Mouse (Mus musculus): ENCODE data around the gene Mfn2. TPM values are rescaled to one million over a fixed set of nuclear protein-coding genes. Genes with fewer than 3 reads are reported as not detected.
A peak's percentile ranks its signal among the peaks of the same experiment; 100 is the strongest.

The Mfn2 gene
- total and polyA plus RNA-seq, 3 experiments, result 10.0 to 36.8 (median 17.5) TPM

GRCm38 (mm10) chr4:147928540-147928939 lies 24.0 kb upstream of the Mfn2 start:
- no peak for TF ChIP-seq ETS1 (conservative IDR thresholded peaks at IDR 0.05; ENCODE audit: low read depth, low read length)
- no peak for TF ChIP-seq E2F4 (IDR thresholded peaks at IDR 0.05; ENCODE audit: insufficient replicate concordance, low read depth, low read length)
- no peak for TF ChIP-seq RCOR1 (conservative IDR thresholded peaks at IDR 0.05; ENCODE audit: low read depth, low read length)
- TF ChIP-seq JUND (conservative IDR thresholded peaks at IDR 0.05; ENCODE audit: low read depth, low read length), result no peak
- no peak for TF ChIP-seq BHLHE40 (IDR thresholded peaks at IDR 0.05; ENCODE audit: low read depth, low read length)
- TF ChIP-seq NRF1 (IDR thresholded peaks at IDR 0.05; ENCODE audit: low read depth, low read length), result no peak
- TF ChIP-seq ELF1 (IDR thresholded peaks at IDR 0.05; ENCODE audit: low read depth, low read length), result no peak
- no peak for TF ChIP-seq MYC (IDR thresholded peaks at IDR 0.05; ENCODE audit: low read depth, low read length)
- TF ChIP-seq TCF12 (IDR thresholded peaks at IDR 0.05; ENCODE audit: low read depth, low read length), result no peak
- DNase-seq (ENCODE audit: extremely low read depth), result no peak
- H3K4me3 ChIP-seq (replicated peaks in 1 of 3; ENCODE audit: low read depth in 2 of 3, low read length in 2 of 3, poor library complexity in 1 of 3), result no peak overlapping the region
- H3K4me1 ChIP-seq (ENCODE audit: control insufficient read depth in 1 of 2, insufficient read depth in 2 of 2), result peaks cover 10 to 13% of the 10 kb centered on the region in 2 experiments
- in situ Hi-C loops (cut with MboI; ENCODE audit: low pct_ligation_motif_present, low pct_unique_long_range_greater_than_20kb, low sequenced_read_pairs), result no loop called here
- H3K9me3 ChIP-seq (replicated peaks; ENCODE audit: low read length), result peaks cover 5% of the 10 kb centered on the region
- H3K36me3 ChIP-seq (replicated peaks in 1 of 2; ENCODE audit: control insufficient read depth in 1 of 2, insufficient read depth in 1 of 2, low read length in 1 of 2), result no peaks in the 10 kb centered on the region
- H3K4me2 ChIP-seq (ENCODE audit: insufficient read depth, low read depth, poor library complexity, severe bottlenecking), result no peak overlapping the region
- no peak overlapping the region for H3K27ac ChIP-seq (ENCODE audit: insufficient read depth, low read depth)
- dilution Hi-C loops (cut with MboI; ENCODE audit: extremely low pct_ligation_motif_present, extremely low pct_unique_long_range_greater_than_20kb, low sequenced_read_pairs), result no loop called here
- no peaks in the 10 kb centered on the region for H3K79me2 ChIP-seq (replicated peaks; ENCODE audit: control insufficient read depth, extremely low read depth, insufficient read depth, poor library complexity, severe bottlenecking)
- peaks cover 11% of the 10 kb centered on the region for H3K27me3 ChIP-seq (replicated peaks)
- no peak overlapping the region for H3K9ac ChIP-seq (ENCODE audit: insufficient read depth, low read depth)

DNA sequence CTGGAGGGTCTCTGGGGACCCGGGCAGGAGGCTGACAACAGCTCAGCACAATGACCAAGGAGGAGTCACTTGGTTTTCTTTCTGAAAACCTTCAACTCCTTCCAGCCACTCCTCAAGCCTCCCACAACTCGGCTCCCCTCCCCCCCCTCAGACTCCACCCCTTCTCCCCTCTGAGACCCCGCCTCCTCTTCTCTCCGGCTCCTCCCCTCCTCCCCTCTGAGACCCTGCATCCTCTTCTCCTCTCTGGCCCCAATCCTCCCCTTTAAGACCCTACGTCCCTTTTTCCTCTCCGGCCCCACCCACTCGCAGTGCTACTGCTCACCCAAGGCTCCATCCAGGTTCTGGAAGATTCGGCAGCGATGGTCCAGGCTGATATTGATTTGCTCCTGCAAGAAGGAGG lies 23.6 kb upstream of the Mfn2 start:
- Histone ChIP-seq H3K9ac (ENCODE audit: insufficient read depth, low read depth) (no peak overlapping the region), H3K27ac (ENCODE audit: insufficient read depth, low read depth) (no peak overlapping the region), H3K36me3 (replicated peaks in 1 of 2; ENCODE audit: control insufficient read depth in 1 of 2, insufficient read depth in 1 of 2, low read length in 1 of 2) (no peaks in the 10 kb centered on the region), H3K27me3 (replicated peaks) (peaks cover 11% of the 10 kb centered on the region), H3K4me2 (ENCODE audit: insufficient read depth, low read depth, poor library complexity, severe bottlenecking) (no peak overlapping the region), H3K4me3 (replicated peaks in 1 of 3; ENCODE audit: low read depth in 2 of 3, low read length in 2 of 3, poor library complexity in 1 of 3) (no peak overlapping the region), H3K4me1 (ENCODE audit: control insufficient read depth in 1 of 2, insufficient read depth in 2 of 2) (peaks cover 10 to 13% of the 10 kb centered on the region in 2 experiments), H3K79me2 (replicated peaks; ENCODE audit: control insufficient read depth, extremely low read depth, insufficient read depth, poor library complexity, severe bottlenecking) (no peaks in the 10 kb centered on the region), H3K9me3 (replicated peaks; ENCODE audit: low read length) (peaks cover 5% of the 10 kb centered on the region)
- in situ Hi-C loops (cut with MboI; ENCODE audit: low pct_ligation_motif_present, low pct_unique_long_range_greater_than_20kb, low sequenced_read_pairs), result no loop called here
- TF ChIP-seq EP300 (IDR thresholded peaks at IDR 0.05; ENCODE audit: low read length) (no peak), MAX (IDR thresholded peaks at IDR 0.05; ENCODE audit: low read length) (no peak), RCOR1 (conservative IDR thresholded peaks at IDR 0.05; ENCODE audit: low read depth, low read length) (no peak), ZNF384 (IDR thresholded peaks at IDR 0.05; ENCODE audit: low read depth, low read length) (no peak), MXI1 (IDR thresholded peaks at IDR 0.05; ENCODE audit: low read depth, low read length) (no peak)
- DNase-seq (ENCODE audit: extremely low read depth), result no peak
- dilution Hi-C loops (cut with MboI; ENCODE audit: extremely low pct_ligation_motif_present, extremely low pct_unique_long_range_greater_than_20kb, low sequenced_read_pairs), result no loop called here

- no peak overlapping the region for H3K4me2 ChIP-seq (ENCODE audit: insufficient read depth, low read depth, poor library complexity, severe bottlenecking)
- H3K79me2 ChIP-seq (replicated peaks; ENCODE audit: control insufficient read depth, extremely low read depth, insufficient read depth, poor library complexity, severe bottlenecking), result no peaks in the 10 kb centered on the region
- in situ Hi-C loops (cut with MboI; ENCODE audit: low pct_ligation_motif_present, low pct_unique_long_range_greater_than_20kb, low sequenced_read_pairs), result no loop called here
- H3K27ac ChIP-seq (ENCODE audit: insufficient read depth, low read depth), result peak overlapping the region; percentile 41; the same call in 1 of the 2 replicates
- no peak for DNase-seq (ENCODE audit: extremely low read depth)
- no peak overlapping the region for H3K4me3 ChIP-seq (replicated peaks in 1 of 3; ENCODE audit: low read depth in 2 of 3, low read length in 2 of 3, poor library complexity in 1 of 3)
- peaks cover 5% of the 10 kb centered on the region for H3K9me3 ChIP-seq (replicated peaks; ENCODE audit: low read length)
- H3K27me3 ChIP-seq (replicated peaks), result peaks cover 9% of the 10 kb centered on the region
- dilution Hi-C loops (cut with MboI; ENCODE audit: extremely low pct_ligation_motif_present, extremely low pct_unique_long_range_greater_than_20kb, low sequenced_read_pairs), result no loop called here
- 0 out of 2 replicates have a peak overlapping the region, but pooled peaks have one; percentile 7 for H3K9ac ChIP-seq (ENCODE audit: insufficient read depth, low read depth)
- peaks cover 13% of the 10 kb centered on the region in 2 experiments for H3K4me1 ChIP-seq (ENCODE audit: control insufficient read depth in 1 of 2, insufficient read depth in 2 of 2)
- no peaks in the 10 kb centered on the region for H3K36me3 ChIP-seq (replicated peaks in 1 of 2; ENCODE audit: control insufficient read depth in 1 of 2, insufficient read depth in 1 of 2, low read length in 1 of 2)
- TF ChIP-seq E2F4 (IDR thresholded peaks at IDR 0.05; ENCODE audit: insufficient replicate concordance, low read depth, low read length) (no peak), POLR2A (IDR thresholded peaks at IDR 0.05; ENCODE audit: low read depth, low read length) (peak; percentile 34; the same call in 1 of the 2 replicates), CTCF (conservative IDR thresholded peaks at IDR 0.05 in 1 of 2, IDR thresholded peaks at IDR 0.05 in 1 of 2; ENCODE audit: low read depth in 2 of 2, low read length in 2 of 2) (0 out of 4 replicates have a peak, but pooled peaks of 1 of the 2 experiments have one; percentile 2), TBP (conservative IDR thresholded peaks at IDR 0.05; ENCODE audit: low read depth, low read length) (no peak), IRF4 (IDR thresholded peaks at IDR 0.05; ENCODE audit: low read depth, low read length) (peak; percentile 72; the same call in 1 of the 2 replicates), EP300 (IDR thresholded peaks at IDR 0.05; ENCODE audit: low read length) (peak; percentile 51; the same call in 1 of the 2 replicates), ZKSCAN1 (IDR thresholded peaks at IDR 0.05; ENCODE audit: borderline replicate concordance, low read depth, low read length) (no peak), CHD2 (IDR thresholded peaks at IDR 0.05; ENCODE audit: low read length) (0 out of 2 replicates have a peak, but pooled peaks have one; percentile 38), JUND (conservative IDR thresholded peaks at IDR 0.05; ENCODE audit: low read depth, low read length) (0 out of 2 replicates have a peak, but pooled peaks have one; percentile 38), SMC3 (IDR thresholded peaks at IDR 0.05; ENCODE audit: low read depth, low read length) (no peak), JUN (IDR thresholded peaks at IDR 0.05; ENCODE audit: insufficient read depth, low read depth, low read length) (peak; percentile 32; the same call in 1 of the 2 replicates), BHLHE40 (IDR thresholded peaks at IDR 0.05; ENCODE audit: low read depth, low read length) (no peak), NELFE (IDR thresholded peaks at IDR 0.05; ENCODE audit: low read depth, low read length) (no peak; the same call in 1 of the 2 replicates), ETS1 (conservative IDR thresholded peaks at IDR 0.05; ENCODE audit: low read depth, low read length) (0 out of 2 replicates have a peak, but pooled peaks have one; percentile 19), RAD21 (IDR thresholded peaks at IDR 0.05; ENCODE audit: low read depth, low read length) (no peak), HCFC1 (IDR thresholded peaks at IDR 0.05; ENCODE audit: low read depth, low read length) (0 out of 2 replicates have a peak, but pooled peaks have one; percentile 18), MEF2A (IDR thresholded peaks at IDR 0.05; ENCODE audit: borderline replicate concordance, low read depth, low read length) (peak; percentile 33; the same call in 1 of the 2 replicates)
Measured at GRCm38 (mm10) chr4:147927705-147928104, 23.2 kb upstream of the Mfn2 start.

Data from CH12.LX (cell line).